Mouse (Mus musculus) heart, postnatal 25 days (tissue): Measurements from ENCODE around the gene Lonp1. TPM values are rescaled to one million over a fixed set of nuclear protein-coding genes. Genes with fewer than 3 reads are reported as not detected.

Experiments used
- total RNA-seq, 2 experiments: library from RNA; stranded (reverse); gene quantifications; 2 replicates each; pipeline ENCODE4 v1.2.3; 2021

Gene Lonp1
- total RNA-seq, 2 experiments from 2014 or later: 107 to 112 TPM

Other genes starting within 250 kb of the Lonp1 start
- 10 to 100 TPM; 42.2 to 52.2 TPM for gene Ptprs, start 150.4 kb downstream of the Lonp1 start, total RNA-seq
- gene Znrf4, start 114.5 kb downstream of the Lonp1 start, total RNA-seq: not detected
- under 1 TPM; 0.26 to 0.28 TPM for gene Gm20219, start 72.5 kb downstream of the Lonp1 start, total RNA-seq
- gene Safb2, start 42.3 kb downstream of the Lonp1 start, total RNA-seq: 10 to 100 TPM; 40.4 to 44.0 TPM
- 10 to 100 TPM; 64.3 to 72.3 TPM for gene Safb, start 42.1 kb downstream of the Lonp1 start, total RNA-seq
- gene 2410015M20Rik, start 17.1 kb downstream of the Lonp1 start, total RNA-seq: 100 to 1,000 TPM; 343 to 364 TPM
- 100 to 1,000 TPM; 692 to 724 TPM for gene Rpl36, start 13.5 kb downstream of the Lonp1 start, total RNA-seq
- not detected for gene Catsperd, start 1.3 kb upstream of the Lonp1 start, total RNA-seq
- gene Ranbp3, start 46.4 kb upstream of the Lonp1 start, total RNA-seq: 10 to 100 TPM; 35.7 to 37.5 TPM
- gene Ndufa11, start 90.9 kb upstream of the Lonp1 start, total RNA-seq: 100 to 1,000 TPM; 913 to 934 TPM
- 1 to 10 TPM; 5.0 to 5.2 TPM for gene Vmac, start 91.1 kb upstream of the Lonp1 start, total RNA-seq
- gene Nrtn, start 130.6 kb upstream of the Lonp1 start, total RNA-seq: 10 to 100 TPM; 25.7 to 28.8 TPM
- gene Dus3l, start 137.9 kb upstream of the Lonp1 start, total RNA-seq: 10 to 100 TPM; 18.3 to 18.8 TPM
- under 1 TPM; 0.13 to 0.22 TPM for gene Prr22, start 143.4 kb upstream of the Lonp1 start, total RNA-seq
- gene Rfx2, start 204.1 kb upstream of the Lonp1 start, total RNA-seq: 1 to 10 TPM; 3.2 to 4.6 TPM
- gene Acsbg2, start 247.6 kb upstream of the Lonp1 start, total RNA-seq: not detected
- not detected for gene 1700061G19Rik, start 248.6 kb upstream of the Lonp1 start, total RNA-seq